Mouse (Mus musculus): ENCODE results near the gene Itgb2. TPM values are rescaled to one million over a fixed set of nuclear protein-coding genes. Genes with fewer than 3 reads are reported as not detected.

Gene Itgb2
- polyA plus RNA-seq, 1 experiment from 2014 or later: 8.3 TPM

- no peaks in the 10 kb centered on the region for H3K27me3 ChIP-seq (ENCODE audit: control insufficient read depth, insufficient read depth, low read length)
- peaks cover 11% of the 10 kb centered on the region; the same call in 1 of the 2 replicates for H3K4me1 ChIP-seq (ENCODE audit: control insufficient read depth, insufficient read depth, low read length)
- no peak overlapping the region for H3K4me2 ChIP-seq (ENCODE audit: low read depth, low read length)
- peak; percentile 49; the same call in 1 of the 2 replicates for ATAC-seq (ENCODE audit: insufficient read depth, low FRiP score)
- H3K9ac ChIP-seq (ENCODE audit: low read length): peak overlapping the region; percentile 32; the same call in 1 of the 2 replicates
- H3K36me3 ChIP-seq (ENCODE audit: control insufficient read depth, insufficient read depth, low read length): peaks cover 43% of the 10 kb centered on the region
- peak overlapping the region; percentile 86 for H3K27ac ChIP-seq (ENCODE audit: low read length)
- H3K4me3 ChIP-seq (replicated peaks; ENCODE audit: low read length): no peak overlapping the region
- WGBS: 81% methylated on average over 3 of the region's 3 CpGs
- H3K9me3 ChIP-seq (replicated peaks; ENCODE audit: control insufficient read depth, low read length): no peaks in the 10 kb centered on the region
These were observed 83.4 kb downstream of the Itgb2 start for GRCm38 (mm10) chr10:77613409-77613808.

Other genes starting within 250 kb of the Itgb2 start
- 6.3 and 8.4 TPM in 2 replicates for gene Adarb1, start 112.0 kb upstream of the Itgb2 start, polyA plus RNA-seq (2015; fragmentation: Nextera tagmentation; extraction: Ambion mirVana)
- gene Fam207a, start 14.5 kb upstream of the Itgb2 start, polyA plus RNA-seq (2015; fragmentation: Nextera tagmentation; extraction: Ambion mirVana): 29.7 and 31.0 TPM in 2 replicates
- gene Pttg1ip, start 51.5 kb downstream of the Itgb2 start, polyA plus RNA-seq (2015; fragmentation: Nextera tagmentation; extraction: Ambion mirVana): 210 and 244 TPM in 2 replicates
- 324 and 327 TPM in 2 replicates for gene Sumo3, start 75.8 kb downstream of the Itgb2 start, polyA plus RNA-seq (2015; fragmentation: Nextera tagmentation; extraction: Ambion mirVana)
- gene Gm49325, start 75.9 kb downstream of the Itgb2 start, polyA plus RNA-seq (2015; fragmentation: Nextera tagmentation; extraction: Ambion mirVana): 4.4 and 10.1 TPM in 2 replicates
- 78.0 and 82.4 TPM in 2 replicates for gene Ube2g2, start 92.0 kb downstream of the Itgb2 start, polyA plus RNA-seq (2015; fragmentation: Nextera tagmentation; extraction: Ambion mirVana)
- 0.96 and 1.5 TPM in 2 replicates for gene Tspear, start 156.3 kb downstream of the Itgb2 start, polyA plus RNA-seq (2015; fragmentation: Nextera tagmentation; extraction: Ambion mirVana)
- gene Gm19402, start 160.5 kb downstream of the Itgb2 start, polyA plus RNA-seq (2015; fragmentation: Nextera tagmentation; extraction: Ambion mirVana): not detected in 2 replicates
- not detected in 2 replicates for gene Gm9508, start 167.0 kb downstream of the Itgb2 start, polyA plus RNA-seq (2015; fragmentation: Nextera tagmentation; extraction: Ambion mirVana)
- gene Gm10272, start 176.4 kb downstream of the Itgb2 start, polyA plus RNA-seq (2015; fragmentation: Nextera tagmentation; extraction: Ambion mirVana): not detected in 2 replicates
- 0.27 TPM in 1 of 2 replicates, not detected in the other for gene Gm10024, start 181.2 kb downstream of the Itgb2 start, polyA plus RNA-seq (2015; fragmentation: Nextera tagmentation; extraction: Ambion mirVana)
- gene Gm10142, start 185.6 kb downstream of the Itgb2 start, polyA plus RNA-seq (2015; fragmentation: Nextera tagmentation; extraction: Ambion mirVana): not detected in 2 replicates
- not detected in 2 replicates for gene Krtap12-1, start 190.3 kb downstream of the Itgb2 start, polyA plus RNA-seq (2015; fragmentation: Nextera tagmentation; extraction: Ambion mirVana)
- gene Gm10100, start 196.2 kb downstream of the Itgb2 start, polyA plus RNA-seq (2015; fragmentation: Nextera tagmentation; extraction: Ambion mirVana): not detected in 2 replicates
- gene Gm18596, start 212.4 kb downstream of the Itgb2 start, polyA plus RNA-seq (2015; fragmentation: Nextera tagmentation; extraction: Ambion mirVana): not detected in 2 replicates
- gene Gm9736, start 221.1 kb downstream of the Itgb2 start, polyA plus RNA-seq (2015; fragmentation: Nextera tagmentation; extraction: Ambion mirVana): not detected in 2 replicates
- gene Gm3233, start 229.4 kb downstream of the Itgb2 start, polyA plus RNA-seq (2015; fragmentation: Nextera tagmentation; extraction: Ambion mirVana): not detected in 2 replicates
- not detected in 2 replicates for gene Gm3238, start 241.1 kb downstream of the Itgb2 start, polyA plus RNA-seq (2015; fragmentation: Nextera tagmentation; extraction: Ambion mirVana)
- not detected in 2 replicates for gene Gm7138, start 246.7 kb downstream of the Itgb2 start, polyA plus RNA-seq (2015; fragmentation: Nextera tagmentation; extraction: Ambion mirVana)